Comparison of ENCODE assay signal across 18 mouse cellular contexts in genomic region chr13:43514950-43515358, GRCm38 (mm10). TPM values are rescaled to one million over a fixed set of nuclear protein-coding genes. Genes with fewer than 3 reads are reported as not detected.
DNase-seq lines count a peak whose midpoint lies in the region; ATAC-seq and TF ChIP-seq lines count a peak whose summit lies in the region.
"Had no signal": no experiment of that assay in that cellular context is flagged by ENCODE, and none has a peak within 500 bp of the region (broad histone marks: within the 10 kb centered on the region; RNA-seq: fewer than 3 reads in every experiment).

No protein-coding gene starts in this region.

- no peaks in the 10 kb centered on the region for H3K27me3 ChIP-seq in intestine, postnatal 0 days (replicated peaks; ENCODE audit: control insufficient read depth, insufficient read depth, low read length)
- no peaks in the 10 kb centered on the region for H3K27me3 ChIP-seq in forebrain, embryonic 12.5 days
- H3K27me3 ChIP-seq: hindbrain, embryonic 12.5 days; limb, embryonic 15.5 days; lung, embryonic 15.5 days had no signal

- peaks cover 22% of the 10 kb centered on the region for H3K4me1 ChIP-seq in bone marrow macrophage, adult 2 months (ENCODE audit: control insufficient read depth, insufficient read depth, low read length)
- H3K4me1 ChIP-seq in intestine, postnatal 0 days (replicated peaks; ENCODE audit: control insufficient read depth, insufficient read depth, low read length): no peaks in the 10 kb centered on the region
- H3K4me1 ChIP-seq in forebrain, embryonic 12.5 days: peaks cover 4% of the 10 kb centered on the region; the same call in 1 of the 2 replicates
- H3K4me1 ChIP-seq: lung, embryonic 15.5 days; midbrain, embryonic 10.5 days had no signal

- DNase-seq in left cerebral cortex, adult 2 months (ENCODE audit: extremely low spot score in 1 of 2, low spot score in 2 of 2): no peak
- DNase-seq in left cerebral cortex, postnatal 4 days: no peak
- DNase-seq in ES-CJ7 (ENCODE audit: low read depth, low spot score): peak; percentile 67
- DNase-seq in adrenal gland, postnatal 25 days: no peak
- DNase-seq: cerebellum, postnatal 10 days; gastrocnemius, adult 2 months; kidney, adult 18-20 months; kidney, postnatal 4 days; thymus, postnatal 4 days had no signal

- H3K4me3 ChIP-seq in left cerebral cortex, adult 2 months: no peak overlapping the region
- no peak overlapping the region for H3K4me3 ChIP-seq in bone marrow macrophage, adult 2 months (ENCODE audit: insufficient read depth, low read length)
- H3K4me3 ChIP-seq in intestine, postnatal 0 days (ENCODE audit: low read depth, low read length): no peak overlapping the region
- H3K4me3 ChIP-seq in forebrain, embryonic 12.5 days (replicated peaks): no peak overlapping the region
- H3K4me3 ChIP-seq: gastrocnemius, adult 2 months; hindbrain, embryonic 12.5 days; limb, embryonic 15.5 days; lung, embryonic 15.5 days; midbrain, embryonic 10.5 days; myocyte had no signal

- peak overlapping the region; percentile 85 for H3K27ac ChIP-seq in left cerebral cortex, adult 2 months
- peak overlapping the region; percentile 38 for H3K27ac ChIP-seq in bone marrow macrophage, adult 2 months (ENCODE audit: insufficient read depth, low read depth, low read length)
- H3K27ac ChIP-seq in intestine, postnatal 0 days (ENCODE audit: low read depth, low read length): no peak overlapping the region
- no peak overlapping the region for H3K27ac ChIP-seq in forebrain, embryonic 12.5 days
- H3K27ac ChIP-seq: gastrocnemius, adult 2 months; hindbrain, embryonic 12.5 days; limb, embryonic 15.5 days; lung, embryonic 15.5 days; midbrain, embryonic 10.5 days had no signal

- no peaks in the 10 kb centered on the region for H3K36me3 ChIP-seq in intestine, postnatal 0 days (ENCODE audit: control insufficient read depth, insufficient read depth)
- H3K36me3 ChIP-seq in forebrain, embryonic 12.5 days (replicated peaks): no peaks in the 10 kb centered on the region
- H3K36me3 ChIP-seq: hindbrain, embryonic 12.5 days; limb, embryonic 15.5 days; lung, embryonic 15.5 days; midbrain, embryonic 10.5 days had no signal

- intact Hi-C loops in left cerebral cortex, adult 2 months (cut with DNase I): loop anchor here (5.0 kb wide), 1 partner anchor 33 kb away; the partner anchor contains the start of gene Ranbp9
- intact Hi-C loops in left cerebral cortex, postnatal 4 days (cut with DNase I): no loop called here

- no peak overlapping the region for H3K9ac ChIP-seq in intestine, postnatal 0 days (ENCODE audit: low read depth, low read length)
- no peak overlapping the region for H3K9ac ChIP-seq in forebrain, embryonic 12.5 days
- H3K9ac ChIP-seq: hindbrain, embryonic 12.5 days; limb, embryonic 15.5 days; lung, embryonic 15.5 days had no signal

- WGBS in intestine, postnatal 0 days: 73% methylated on average over 8 of the region's 8 CpGs
- WGBS in forebrain, embryonic 12.5 days: 91% methylated on average over 8 of the region's 8 CpGs

- H3K9me3 ChIP-seq in intestine, postnatal 0 days (ENCODE audit: control insufficient read depth): no peaks in the 10 kb centered on the region
- no peaks in the 10 kb centered on the region for H3K9me3 ChIP-seq in forebrain, embryonic 12.5 days
- H3K9me3 ChIP-seq: limb, embryonic 15.5 days; lung, embryonic 15.5 days; midbrain, embryonic 10.5 days had no signal

- no peak for TF ChIP-seq CTCF in left cerebral cortex, adult 2 months (IDR thresholded peaks at IDR 0.05)
- TF ChIP-seq CTCF in bone marrow macrophage, adult 2 months (IDR thresholded peaks at IDR 0.05; ENCODE audit: low read depth, low read length): no peak
- TF ChIP-seq CTCF in intestine, postnatal 0 days (IDR thresholded peaks at IDR 0.05; ENCODE audit: low read depth): no peak

- no peak for TF ChIP-seq POLR2A in bone marrow macrophage, adult 2 months (IDR thresholded peaks at IDR 0.05; ENCODE audit: borderline replicate concordance, low read depth, low read length)

- peak; percentile 70; the same call in 1 of the 2 replicates for ATAC-seq in monocyte, adult 5-6 weeks (replicated peaks; ENCODE audit: insufficient number of reproducible peaks, low FRiP score, low TSS enrichment, poor library complexity, severe bottlenecking)
- no peak for ATAC-seq in intestine, postnatal 0 days
- no peak for ATAC-seq in forebrain, embryonic 12.5 days (ENCODE audit: low FRiP score)

- H3K4me2 ChIP-seq in intestine, postnatal 0 days (replicated peaks; ENCODE audit: low read depth): no peak overlapping the region
- H3K4me2 ChIP-seq in forebrain, embryonic 12.5 days: no peak overlapping the region
- H3K4me2 ChIP-seq: hindbrain, embryonic 12.5 days; limb, embryonic 15.5 days; lung, embryonic 15.5 days had no signal

RNA-seq across cellular contexts. Expression of gene Ranbp9, which starts 33.9 kb away (rescaled TPM):
- 100 to 1,000 TPM; 102 to 105 TPM for total RNA-seq in left cerebral cortex, adult 2 months (2021)
- 10 to 100 TPM; 64.7 to 66.3 TPM for total RNA-seq in left cerebral cortex, postnatal 4 days (2021)
- 67.9 and 82.6 TPM in 2 replicates for polyA plus RNA-seq in bone marrow macrophage, adult 2 months (2012; ENCODE audit: insufficient read depth, insufficient read length, missing spikeins)
- total RNA-seq in monocyte, adult 5-6 weeks (2017): 109 to 144 TPM (median 117 TPM) in 3 replicates
- total RNA-seq in adrenal gland, postnatal 25 days (2021): 56.6 and 64.7 TPM in 2 replicates
- 6.9 and 7.2 TPM in 2 replicates for polyA plus RNA-seq in intestine, postnatal 0 days (2015; fragmentation: Nextera tagmentation; extraction: Ambion mirVana)
- 13.4 and 15.6 TPM in 2 replicates for polyA plus RNA-seq in forebrain, embryonic 12.5 days (2016; fragmentation: Nextera tagmentation; extraction: Ambion mirVana)

RNA-seq across cellular contexts. Expression of gene Mcur1, which starts 45.0 kb away (rescaled TPM):
- 10 to 100 TPM; 15.8 to 17.8 TPM for total RNA-seq in left cerebral cortex, adult 2 months (2021)
- 1 to 10 TPM; 7.0 to 7.9 TPM for total RNA-seq in left cerebral cortex, postnatal 4 days (2021)
- 40.0 and 40.2 TPM in 2 replicates for polyA plus RNA-seq in bone marrow macrophage, adult 2 months (2012; ENCODE audit: insufficient read depth, insufficient read length, missing spikeins)
- total RNA-seq in monocyte, adult 5-6 weeks (2017): 32.0 to 39.8 TPM (median 37.9 TPM) in 3 replicates
- 38.0 and 38.6 TPM in 2 replicates for total RNA-seq in adrenal gland, postnatal 25 days (2021)
- polyA plus RNA-seq in intestine, postnatal 0 days (2015; fragmentation: Nextera tagmentation; extraction: Ambion mirVana): 15.4 TPM in 2 replicates
- polyA plus RNA-seq in forebrain, embryonic 12.5 days (2016; fragmentation: Nextera tagmentation; extraction: Ambion mirVana): 11.7 and 11.8 TPM in 2 replicates

Comparison
In these comparisons a context has a peak if more than half of its experiments do, and no peak if none do; other contexts are left out.
1. H3K27ac ChIP-seq: peak in left cerebral cortex, adult 2 months (single experiment) and bone marrow macrophage, adult 2 months (single experiment); none in intestine, postnatal 0 days (single experiment) and forebrain, embryonic 12.5 days (single experiment).